Mouse (Mus musculus) intestine, embryonic 15.5 days (tissue): ENCODE measurements at regions not wholly inside any gene's neighbourhood (a gene's known extent, or its start where the extent isn't known, plus 50 kb on each side); places are given as distances from the start of the nearest gene placed in this dataset.

Experiments used
- ATAC-seq: fragments of 200-750 bp; cut with Nextera tagmentation; 2 replicates; pipeline ENCODE4 v1.8.0; 2017; ENCODE audit warnings: moderate TSS enrichment, moderate library complexity
- H3K27ac ChIP-seq: fragments of 300-500 bp; sonication (generic); 2 replicates; pipeline ENCODE4 v1.5.1; 2015; ENCODE audit warnings: mild to moderate bottlenecking, inconsistent platforms
- H3K27me3 ChIP-seq: fragments of 300-500 bp; sonication (generic); replicated peaks from 2 replicates; pipeline ENCODE4 v1.6.1; 2015; ENCODE audit warnings: inconsistent platforms
- H3K36me3 ChIP-seq: fragments of 300-500 bp; sonication (generic); 2 replicates; pipeline ENCODE4 v1.6.1; 2015; ENCODE audit warnings: inconsistent platforms
- H3K4me1 ChIP-seq: fragments of 300-500 bp; sonication (generic); replicated peaks from 2 replicates; pipeline ENCODE4 v1.6.1; 2015; ENCODE audit warnings: inconsistent platforms
- H3K4me2 ChIP-seq: fragments of 300-500 bp; sonication (generic); replicated peaks from 2 replicates; pipeline ENCODE4 v1.6.1; 2015; ENCODE audit warnings: mild to moderate bottlenecking, inconsistent platforms
- H3K4me3 ChIP-seq: fragments of 300-500 bp; sonication (generic); replicated peaks from 2 replicates; pipeline ENCODE4 v1.5.1; 2015; ENCODE audit warnings: inconsistent platforms
- H3K9ac ChIP-seq: fragments of 300-500 bp; sonication (generic); 2 replicates; pipeline ENCODE4 v1.6.1; 2015; ENCODE audit warnings: inconsistent platforms
- H3K9me3 ChIP-seq: fragments of 300-500 bp; sonication (generic); 2 replicates; pipeline ENCODE4 v1.6.1; 2016; ENCODE audit warnings: inconsistent platforms
- WGBS: fragments of 180-500 bp; shearing (Covaris S2); methylation state at CpG from one replicate; pipeline ENCODE4 v1.1.7; 2015; 5-methylcytosine and 5-hydroxymethylcytosine counted together

GRCm38 (mm10) chr16:47205339-47205738, 707.0 kb upstream of the Nectin3 start:
- Histone ChIP-seq H3K27me3 (no peaks in the 10 kb centered on the region), H3K4me1 (no peaks in the 10 kb centered on the region), H3K4me3 (no peak overlapping the region), H3K4me2 (no peak overlapping the region), H3K36me3 (no peaks in the 10 kb centered on the region), H3K9me3 (no peaks in the 10 kb centered on the region), H3K27ac (no peak overlapping the region), H3K9ac (no peak overlapping the region)
- 81% methylated on average over 4 of the region's 4 CpGs for WGBS
- ATAC-seq: no peak

GRCm38 (mm10) chr16:47204672-47205307, 706.5 kb upstream of the Nectin3 start:
- no peaks in the 10 kb centered on the region for H3K9me3 ChIP-seq
- no peak overlapping the region for H3K4me2 ChIP-seq
- no peak for ATAC-seq
- no peaks in the 10 kb centered on the region for H3K36me3 ChIP-seq
- WGBS: 84% methylated on average over 3 of the region's 3 CpGs
- H3K27ac ChIP-seq: no peak overlapping the region
- no peak overlapping the region for H3K9ac ChIP-seq
- no peaks in the 10 kb centered on the region for H3K27me3 ChIP-seq
- H3K4me1 ChIP-seq: no peaks in the 10 kb centered on the region
- no peak overlapping the region for H3K4me3 ChIP-seq

DNA sequence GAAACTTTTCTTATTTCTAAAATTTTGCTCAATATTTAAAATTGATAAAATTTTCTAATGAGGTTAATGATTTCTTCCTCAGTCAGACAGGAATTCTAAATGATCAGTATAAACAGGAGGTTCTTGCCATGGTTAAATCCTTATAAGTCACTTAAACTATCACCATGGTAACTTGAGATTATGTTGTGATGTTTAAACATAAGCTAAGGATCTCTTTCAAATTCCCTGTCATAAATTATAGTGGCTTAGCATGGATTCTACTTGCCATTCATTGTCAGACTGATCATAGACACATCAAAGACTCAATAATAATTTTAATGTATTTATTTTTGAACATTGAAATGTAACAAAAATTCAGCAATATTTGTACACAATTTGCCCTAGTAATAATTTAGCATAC, 705.7 kb upstream of the Nectin3 start:
- Histone ChIP-seq H3K4me3 (no peak overlapping the region), H3K9ac (no peak overlapping the region), H3K27ac (no peak overlapping the region), H3K36me3 (no peaks in the 10 kb centered on the region), H3K4me2 (no peak overlapping the region), H3K4me1 (no peaks in the 10 kb centered on the region), H3K9me3 (no peaks in the 10 kb centered on the region), H3K27me3 (no peaks in the 10 kb centered on the region)
- ATAC-seq: no peak

DNA sequence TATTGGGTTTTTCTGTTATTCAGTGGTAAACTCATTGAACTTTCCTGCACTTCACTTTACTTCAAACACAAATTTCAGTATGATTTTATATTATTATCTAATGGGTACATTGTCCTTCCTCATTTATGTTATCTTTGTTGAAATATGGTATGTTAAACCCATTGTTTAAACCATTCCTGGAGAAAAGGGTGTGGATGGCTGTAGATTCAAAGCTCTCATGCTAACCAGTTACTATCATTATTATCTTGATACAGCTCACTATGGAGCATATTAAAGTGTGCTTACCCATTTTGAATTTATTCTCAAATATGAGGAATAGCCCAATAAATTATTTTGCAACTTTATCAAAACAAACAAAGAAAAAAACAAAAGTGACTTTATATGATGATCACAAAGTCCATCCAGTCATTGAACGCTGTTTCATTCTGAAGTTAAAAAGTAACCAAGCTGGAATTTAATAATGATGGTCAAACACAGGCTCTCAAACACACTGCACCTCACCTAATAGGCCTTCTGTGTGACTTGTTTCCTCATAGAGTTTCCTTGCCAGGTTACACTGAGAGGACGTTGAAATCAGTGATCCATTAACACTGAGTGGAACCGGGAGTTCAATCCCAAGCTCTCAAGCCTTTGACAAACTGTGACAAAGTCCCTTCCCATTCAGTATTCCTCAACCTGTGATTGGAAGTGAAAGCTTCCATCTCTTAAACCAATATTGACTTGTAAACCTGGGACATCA, 673.3 kb upstream of the Nectin3 start:
- Histone ChIP-seq H3K4me1 (no peaks in the 10 kb centered on the region), H3K9ac (no peak overlapping the region), H3K4me2 (no peak overlapping the region), H3K27me3 (no peaks in the 10 kb centered on the region), H3K9me3 (no peaks in the 10 kb centered on the region), H3K27ac (no peak overlapping the region), H3K4me3 (no peak overlapping the region), H3K36me3 (no peaks in the 10 kb centered on the region)
- peak; percentile 97 for ATAC-seq
- WGBS: 58% methylated on average over 3 of the region's 3 CpGs

GRCm38 (mm10) chr16:47164573-47164972, 666.2 kb upstream of the Nectin3 start:
- 64% methylated on average over 2 of the region's 2 CpGs for WGBS
- no peak overlapping the region for H3K4me3 ChIP-seq
- no peaks in the 10 kb centered on the region for H3K9me3 ChIP-seq
- H3K4me1 ChIP-seq: no peaks in the 10 kb centered on the region
- no peak overlapping the region for H3K4me2 ChIP-seq
- no peak overlapping the region for H3K27ac ChIP-seq
- H3K9ac ChIP-seq: no peak overlapping the region
- ATAC-seq: no peak
- no peaks in the 10 kb centered on the region for H3K27me3 ChIP-seq
- no peaks in the 10 kb centered on the region for H3K36me3 ChIP-seq
